Mouse (Mus musculus): ENCODE measurements around the gene 4933416C03Rik. TPM values are rescaled to one million over a fixed set of nuclear protein-coding genes. Genes with fewer than 3 reads are reported as not detected.

Gene 4933416C03Rik
- polyA plus RNA-seq, 1 experiment from 2014 or later = not detected

DNA sequence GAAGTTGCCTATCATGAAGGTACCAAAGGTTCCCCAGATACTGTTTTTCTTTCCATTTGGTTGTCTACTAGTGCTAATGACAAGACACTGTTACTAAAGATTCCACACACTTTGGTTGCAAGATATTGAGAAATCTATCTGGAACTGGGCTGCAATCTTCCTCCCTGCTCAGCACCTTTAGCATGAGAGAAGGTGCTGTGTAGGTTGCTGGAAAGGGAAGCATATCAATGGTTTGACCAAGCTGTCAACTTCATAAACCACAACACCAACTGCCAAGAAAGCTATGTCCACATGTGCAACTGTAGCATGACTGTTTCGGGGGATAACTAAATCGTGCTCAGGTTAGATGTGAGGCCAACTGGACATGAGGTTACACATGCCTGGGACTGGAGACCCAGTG is 7.7 kb upstream of the 4933416C03Rik start:
- WGBS (ENCODE audit: insufficient replicate concordance) = 33% methylated on average over 2 of the region's 2 CpGs

DNA sequence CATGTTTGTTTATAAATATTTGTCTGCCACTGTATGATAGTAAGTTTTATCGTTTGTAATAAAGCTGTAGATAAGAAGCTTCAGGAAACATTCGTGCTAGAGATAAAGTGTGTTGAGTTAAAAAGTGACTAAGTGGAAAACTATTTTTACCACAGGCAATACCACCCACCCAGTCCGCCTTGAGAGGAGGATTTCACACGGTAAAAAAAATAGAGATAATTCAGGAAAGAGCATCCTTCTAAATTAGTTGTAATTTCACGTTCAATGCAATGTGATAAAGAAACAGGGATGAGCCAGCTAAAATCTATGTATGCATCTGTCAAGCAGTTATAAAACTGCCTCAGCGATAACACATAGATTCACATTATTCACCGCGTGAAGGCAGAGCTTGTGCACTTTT is 3.3 kb upstream of the 4933416C03Rik start:
- no peak overlapping the region for H3K9ac ChIP-seq (replicated peaks)
- WGBS (ENCODE audit: insufficient replicate concordance) = 55% methylated on average over 8 of the region's 8 CpGs
- H3K36me3 ChIP-seq (replicated peaks; ENCODE audit: insufficient read depth, low read length) = no peaks in the 10 kb centered on the region
- H3K4me1 ChIP-seq (ENCODE audit: insufficient read depth) = no peaks in the 10 kb centered on the region
- H3K27me3 ChIP-seq (ENCODE audit: insufficient read depth, low read length) = no peaks in the 10 kb centered on the region
- H3K9me3 ChIP-seq (ENCODE audit: low read length) = 0 out of 2 replicates have a peak, but pooled peaks cover 4% of the 10 kb centered on the region
- DNase-seq (no peak), ATAC-seq (no peak)
- H3K4me2 ChIP-seq (ENCODE audit: low read depth, low read length) = no peak overlapping the region
- TF ChIP-seq EP300 (IDR thresholded peaks at IDR 0.05; ENCODE audit: low read depth) (no peak), CTCF (IDR thresholded peaks at IDR 0.05; ENCODE audit: low read depth) (no peak)
- H3K27ac ChIP-seq (ENCODE audit: low read depth) = no peak overlapping the region
- H3K4me3 ChIP-seq (ENCODE audit: low read depth, low read length) = no peak overlapping the region

More for the DNA sequence above, 7.7 kb upstream of the 4933416C03Rik start:
- ATAC-seq (no peak), DNase-seq (no peak)
- Histone ChIP-seq H3K27me3 (ENCODE audit: insufficient read depth, low read length) (no peaks in the 10 kb centered on the region), H3K4me2 (ENCODE audit: low read depth, low read length) (no peak overlapping the region), H3K9ac (replicated peaks) (no peak overlapping the region), H3K27ac (ENCODE audit: low read depth) (no peak overlapping the region), H3K36me3 (replicated peaks; ENCODE audit: insufficient read depth, low read length) (no peaks in the 10 kb centered on the region), H3K4me1 (ENCODE audit: insufficient read depth) (no peaks in the 10 kb centered on the region), H3K9me3 (ENCODE audit: low read length) (no peaks in the 10 kb centered on the region), H3K4me3 (ENCODE audit: low read depth, low read length) (no peak overlapping the region)
- TF ChIP-seq CTCF (IDR thresholded peaks at IDR 0.05; ENCODE audit: low read depth) (no peak), EP300 (IDR thresholded peaks at IDR 0.05; ENCODE audit: low read depth) (no peak)

DNA sequence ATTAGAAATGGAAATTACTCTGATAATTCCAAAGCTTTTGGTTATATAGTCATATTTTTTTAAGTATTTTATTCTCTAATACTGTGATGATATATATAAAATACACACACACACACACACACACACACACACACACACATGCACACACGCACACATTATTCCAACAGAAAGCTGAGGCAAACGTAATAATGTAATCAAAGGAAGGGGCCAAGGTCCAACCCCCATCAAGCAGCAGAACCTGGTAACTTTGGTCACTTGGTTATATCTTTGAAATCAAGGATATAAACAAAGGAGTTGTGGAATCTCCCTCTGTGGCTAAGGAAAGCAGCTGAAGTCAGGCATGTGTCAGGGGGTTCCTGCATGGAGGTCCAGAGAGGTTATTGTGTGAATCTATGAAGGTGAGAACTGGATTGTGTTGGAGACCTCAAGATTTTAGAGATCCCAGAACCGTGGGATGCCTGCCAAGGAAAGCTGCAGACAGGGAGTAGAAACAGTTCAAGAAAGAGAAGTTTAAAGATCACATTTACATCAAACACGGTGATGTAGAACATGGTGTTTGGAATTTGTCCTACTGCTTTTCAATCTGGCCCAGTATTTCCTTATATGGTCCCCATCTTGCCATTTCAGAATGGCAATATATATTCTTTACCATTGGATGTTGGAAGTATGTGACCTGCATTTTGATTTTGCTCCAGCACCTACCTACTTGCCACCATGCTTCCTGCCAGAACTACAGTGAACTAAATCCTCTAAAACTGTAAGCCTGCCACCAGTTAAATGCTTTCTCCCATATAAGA is 2.4 kb upstream of the 4933416C03Rik start:
- Histone ChIP-seq H3K36me3 (replicated peaks; ENCODE audit: insufficient read depth, low read length) (no peaks in the 10 kb centered on the region), H3K9ac (replicated peaks) (no peak overlapping the region), H3K9me3 (ENCODE audit: low read length) (0 out of 2 replicates have a peak, but pooled peaks cover 4% of the 10 kb centered on the region), H3K27ac (ENCODE audit: low read depth) (no peak overlapping the region), H3K4me2 (ENCODE audit: low read depth, low read length) (no peak overlapping the region), H3K4me1 (ENCODE audit: insufficient read depth) (no peaks in the 10 kb centered on the region), H3K27me3 (ENCODE audit: insufficient read depth, low read length) (no peaks in the 10 kb centered on the region), H3K4me3 (ENCODE audit: low read depth, low read length) (no peak overlapping the region)
- WGBS (ENCODE audit: insufficient replicate concordance) = 69% methylated on average over 4 of the region's 4 CpGs
- no peak for ATAC-seq
- DNase-seq = no peak
- no peak for TF ChIP-seq CTCF (IDR thresholded peaks at IDR 0.05; ENCODE audit: low read depth)
- TF ChIP-seq EP300 (IDR thresholded peaks at IDR 0.05; ENCODE audit: low read depth) = no peak

DNA sequence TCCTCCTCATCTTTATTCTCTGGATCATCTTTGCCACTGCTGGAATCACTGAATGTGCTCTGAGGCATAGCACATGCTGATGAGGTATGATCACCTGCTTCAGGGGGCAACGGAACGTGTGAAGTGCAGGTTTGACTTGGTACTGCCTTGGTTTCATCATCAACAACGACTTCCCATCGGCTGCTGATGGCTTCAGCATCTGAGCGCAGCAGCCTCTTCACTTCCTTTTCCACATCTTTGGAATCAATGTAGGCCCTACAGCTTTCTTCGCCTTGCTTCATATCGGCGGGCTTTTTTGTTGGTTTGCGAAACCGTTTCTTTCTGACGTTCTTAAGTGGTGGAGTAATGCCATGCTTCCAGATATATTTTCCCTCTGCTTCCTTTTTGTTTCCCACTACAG is 849 bp downstream of the 4933416C03Rik start:
- H3K4me1 ChIP-seq (ENCODE audit: insufficient read depth) = no peaks in the 10 kb centered on the region
- no peaks in the 10 kb centered on the region for H3K36me3 ChIP-seq (replicated peaks; ENCODE audit: insufficient read depth, low read length)
- no peak overlapping the region for H3K4me2 ChIP-seq (ENCODE audit: low read depth, low read length)
- WGBS (ENCODE audit: insufficient replicate concordance) = 81% methylated on average over 11 of the region's 11 CpGs
- ATAC-seq (no peak), DNase-seq (no peak)
- H3K27ac ChIP-seq (ENCODE audit: low read depth) = no peak overlapping the region
- H3K4me3 ChIP-seq (ENCODE audit: low read depth, low read length) = no peak overlapping the region
- H3K9me3 ChIP-seq (ENCODE audit: low read length) = 0 out of 2 replicates have a peak, but pooled peaks cover 4% of the 10 kb centered on the region
- TF ChIP-seq EP300 (IDR thresholded peaks at IDR 0.05; ENCODE audit: low read depth) (no peak), CTCF (IDR thresholded peaks at IDR 0.05; ENCODE audit: low read depth) (no peak)
- H3K27me3 ChIP-seq (ENCODE audit: insufficient read depth, low read length) = no peaks in the 10 kb centered on the region
- no peak overlapping the region for H3K9ac ChIP-seq (replicated peaks)

DNA sequence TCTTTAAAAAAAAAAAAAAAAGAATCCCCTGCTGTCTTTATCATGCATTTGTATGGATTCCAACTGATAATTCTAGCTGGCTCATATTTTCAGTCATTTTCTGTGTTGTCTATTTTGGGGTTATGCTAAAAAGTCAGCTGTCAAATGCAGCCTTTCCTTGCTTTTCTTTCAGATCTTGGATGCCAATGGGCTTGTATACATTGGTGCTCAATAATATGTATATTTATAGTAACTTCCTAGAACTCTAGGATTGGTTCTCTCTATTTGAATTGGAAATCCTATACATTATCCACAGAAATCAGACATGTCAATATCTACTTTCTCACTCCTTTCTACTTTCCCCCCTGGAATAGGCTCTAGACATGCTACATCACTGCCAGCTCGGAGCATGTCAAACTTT is 5.0 kb downstream of the 4933416C03Rik start:
- Histone ChIP-seq H3K9me3 (ENCODE audit: low read length) (no peaks in the 10 kb centered on the region), H3K4me2 (ENCODE audit: low read depth, low read length) (no peak overlapping the region), H3K27ac (ENCODE audit: low read depth) (no peak overlapping the region), H3K4me3 (ENCODE audit: low read depth, low read length) (no peak overlapping the region), H3K4me1 (ENCODE audit: insufficient read depth) (no peaks in the 10 kb centered on the region), H3K27me3 (ENCODE audit: insufficient read depth, low read length) (no peaks in the 10 kb centered on the region), H3K9ac (replicated peaks) (no peak overlapping the region), H3K36me3 (replicated peaks; ENCODE audit: insufficient read depth, low read length) (no peaks in the 10 kb centered on the region)
- TF ChIP-seq CTCF (IDR thresholded peaks at IDR 0.05; ENCODE audit: low read depth) (no peak), EP300 (IDR thresholded peaks at IDR 0.05; ENCODE audit: low read depth) (no peak)
- DNase-seq (no peak), ATAC-seq (no peak)
- WGBS (ENCODE audit: insufficient replicate concordance) = 66% methylated on average over 1 of the region's 1 CpGs

DNA sequence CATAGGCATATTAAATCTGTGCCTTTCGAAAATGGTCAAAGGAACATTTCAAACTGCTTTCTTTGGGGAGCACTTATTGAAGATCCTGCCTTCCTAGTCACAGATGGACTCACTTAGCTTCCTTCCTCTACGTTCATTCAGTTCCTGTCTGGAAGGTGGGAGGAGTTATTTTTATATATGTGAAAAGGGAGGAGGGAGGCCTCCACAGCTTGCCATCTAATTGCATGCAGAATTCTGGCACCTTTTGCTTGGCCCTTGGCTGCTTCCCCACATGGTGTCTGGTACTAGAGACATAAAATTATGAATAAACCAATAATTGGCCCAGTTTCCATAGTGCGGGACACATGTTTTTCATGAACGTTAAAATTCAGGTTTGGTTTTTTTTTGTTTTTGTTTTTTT is 5.5 kb downstream of the 4933416C03Rik start:
- DNase-seq = no peak
- 70% methylated on average over 4 of the region's 4 CpGs for WGBS (ENCODE audit: insufficient replicate concordance)
- no peaks in the 10 kb centered on the region for H3K4me1 ChIP-seq (ENCODE audit: insufficient read depth)
- no peaks in the 10 kb centered on the region for H3K36me3 ChIP-seq (replicated peaks; ENCODE audit: insufficient read depth, low read length)
- H3K27me3 ChIP-seq (ENCODE audit: insufficient read depth, low read length) = no peaks in the 10 kb centered on the region
- ATAC-seq = no peak
- H3K9me3 ChIP-seq (ENCODE audit: low read length) = no peaks in the 10 kb centered on the region
- H3K4me2 ChIP-seq (ENCODE audit: low read depth, low read length) = no peak overlapping the region
- no peak overlapping the region for H3K27ac ChIP-seq (ENCODE audit: low read depth)
- no peak overlapping the region for H3K4me3 ChIP-seq (ENCODE audit: low read depth, low read length)
- no peak overlapping the region for H3K9ac ChIP-seq (replicated peaks)
- no peak for TF ChIP-seq CTCF (IDR thresholded peaks at IDR 0.05; ENCODE audit: low read depth)
- TF ChIP-seq EP300 (IDR thresholded peaks at IDR 0.05; ENCODE audit: low read depth) = no peak
